Mouse (Mus musculus): Measurements from ENCODE around the gene Crebl2.

Crebl2 gene

GRCm38 (mm10) chr6:134820411-134820810 lies 9.5 kb upstream of the Crebl2 start:
- no peak for DNase-seq (ENCODE audit: low read depth, low spot score)

GRCm38 (mm10) chr6:134822844-134823243 lies 7.1 kb upstream of the Crebl2 start:
- no peak for DNase-seq (ENCODE audit: low read depth, low spot score)

- DNase-seq (ENCODE audit: low read depth, low spot score): no peak
Measured at GRCm38 (mm10) chr6:134830776-134831175, 822 bp downstream of the Crebl2 start.

- no peak for DNase-seq (ENCODE audit: low read depth, low spot score)
Measured at GRCm38 (mm10) chr6:134834585-134835251, 4.8 kb downstream of the Crebl2 start.

GRCm38 (mm10) chr6:134838111-134838510 lies 8.2 kb downstream of the Crebl2 start:
- no peak for DNase-seq (ENCODE audit: low read depth, low spot score)

- DNase-seq (ENCODE audit: low read depth, low spot score): no peak
Measured at GRCm38 (mm10) chr6:134840346-134840745, 10.4 kb downstream of the Crebl2 start.

- DNase-seq (ENCODE audit: low read depth, low spot score): no peak
Measured at GRCm38 (mm10) chr6:134845726-134846125, 15.8 kb downstream of the Crebl2 start.

- DNase-seq (ENCODE audit: low read depth, low spot score): no peak
Measured at GRCm38 (mm10) chr6:134846308-134846707, 16.4 kb downstream of the Crebl2 start.

- DNase-seq (ENCODE audit: low read depth, low spot score): no peak
Measured at GRCm38 (mm10) chr6:134847550-134847949, 17.6 kb downstream of the Crebl2 start.

- DNase-seq (ENCODE audit: low read depth, low spot score): no peak
Measured at GRCm38 (mm10) chr6:134848197-134848890, 18.4 kb downstream of the Crebl2 start.

GRCm38 (mm10) chr6:134849461-134849860 lies 19.5 kb downstream of the Crebl2 start:
- DNase-seq (ENCODE audit: low read depth, low spot score): no peak

- DNase-seq (ENCODE audit: low read depth, low spot score): no peak
Measured at GRCm38 (mm10) chr6:134849985-134850384, 20.0 kb downstream of the Crebl2 start.

- no peak for DNase-seq (ENCODE audit: low read depth, low spot score)
Measured at GRCm38 (mm10) chr6:134854782-134855181, 24.8 kb downstream of the Crebl2 start.

- no peak for DNase-seq (ENCODE audit: low read depth, low spot score)
Measured at GRCm38 (mm10) chr6:134855926-134856325, 26.0 kb downstream of the Crebl2 start.

- DNase-seq (ENCODE audit: low read depth, low spot score): no peak
Measured at GRCm38 (mm10) chr6:134859021-134859420, 29.1 kb downstream of the Crebl2 start.

GRCm38 (mm10) chr6:134860275-134860674 lies 30.3 kb downstream of the Crebl2 start:
- DNase-seq (ENCODE audit: low read depth, low spot score): no peak

GRCm38 (mm10) chr6:134861386-134861785 lies 31.4 kb downstream of the Crebl2 start:
- DNase-seq (ENCODE audit: low read depth, low spot score): no peak

GRCm38 (mm10) chr6:134862671-134863104 lies 32.7 kb downstream of the Crebl2 start:
- DNase-seq (ENCODE audit: low read depth, low spot score): peak; percentile 75

GRCm38 (mm10) chr6:134863146-134863545 lies 33.2 kb downstream of the Crebl2 start:
- DNase-seq (ENCODE audit: low read depth, low spot score): peak; percentile 98

- no peak for DNase-seq (ENCODE audit: low read depth, low spot score)
Measured at GRCm38 (mm10) chr6:134866113-134866512, 36.2 kb downstream of the Crebl2 start.

GRCm38 (mm10) chr6:134867325-134867724 lies 37.4 kb downstream of the Crebl2 start:
- DNase-seq (ENCODE audit: low read depth, low spot score): peak; percentile 38

- no peak for DNase-seq (ENCODE audit: low read depth, low spot score)
Measured at GRCm38 (mm10) chr6:134870209-134870742, 40.3 kb downstream of the Crebl2 start.

GRCm38 (mm10) chr6:134870887-134871286 lies 40.9 kb downstream of the Crebl2 start:
- DNase-seq (ENCODE audit: low read depth, low spot score): no peak

Data from mesoderm, embryonic 11.5 days (tissue).